Mouse (Mus musculus) monocyte, adult 5-6 weeks (primary cell): ENCODE data around the gene Klk1b11. TPM values are rescaled to one million over a fixed set of nuclear protein-coding genes. Genes with fewer than 3 reads are reported as not detected.
"Not testable (repeated sequence)": the region's sequence is repeated elsewhere in the genome, so short reads cannot be mapped to it uniquely, and the experiment has no call there.

Experiments
- ATAC-seq: fragments of 153-309, 156-312 bp; replicated peaks from 2 replicates; pipeline ENCODE4 v1.8.0; 2017; ENCODE audit warnings: mild to moderate bottlenecking; ENCODE audit not compliant: low TSS enrichment, insufficient number of reproducible peaks, severe bottlenecking, poor library complexity, low FRiP score
- total RNA-seq: library from RNA; stranded (forward); fragments of 200-1000, 200-491, 200-594 nt; gene quantifications from 3 replicates; pipeline ENCODE4 v1.2.3, GENCODE M21; 2017

Gene Klk1b11
- total RNA-seq: not detected in 3 replicates

- ATAC-seq: not testable (repeated sequence)
Measured at GRCm38 (mm10) chr7:43995577-43995976, at the start of gene Klk1b11. Gene Klk1b11 (plus strand): TSS chr7:43995877.

- ATAC-seq: no peak
Measured at GRCm38 (mm10) chr7:43950364-43950763, 45.3 kb upstream of the Klk1b11 start, which contains the start of gene Klk1b8. Gene Klk1b8 (plus strand): TSS chr7:43950664.

- ATAC-seq: no peak
Measured at GRCm38 (mm10) chr7:43952703-43953102, 43.0 kb upstream of the Klk1b11 start.

GRCm38 (mm10) chr7:43966451-43966850 is 29.2 kb upstream of the Klk1b11 start, which contains the start of gene Klk1b1:
Gene Klk1b1 (plus strand): TSS chr7:43966751.
- no peak for ATAC-seq

- no peak for ATAC-seq
Measured at GRCm38 (mm10) chr7:43967058-43967457, 28.6 kb upstream of the Klk1b11 start.

GRCm38 (mm10) chr7:43967612-43968011 is 28.1 kb upstream of the Klk1b11 start:
- ATAC-seq: no peak

- ATAC-seq: not testable (repeated sequence)
Measured at GRCm38 (mm10) chr7:43975761-43976160, 19.9 kb upstream of the Klk1b11 start, which contains the start of gene Klk1b9. Gene Klk1b9 (plus strand): TSS chr7:43976061.

- no peak for ATAC-seq
Measured at GRCm38 (mm10) chr7:43985657-43986056, 10.0 kb upstream of the Klk1b11 start.

- ATAC-seq: not testable (repeated sequence)
Measured at GRCm38 (mm10) chr7:43994821-43995220, 856 bp upstream of the Klk1b11 start.

- ATAC-seq: 0 out of 2 replicates have a peak, but pooled peaks have one; percentile 31
Measured at GRCm38 (mm10) chr7:44004847-44005246, 9.2 kb downstream of the Klk1b11 start.

GRCm38 (mm10) chr7:44011868-44012267 is 16.2 kb downstream of the Klk1b11 start, which contains the start of gene Klk1b26:
Gene Klk1b26 (plus strand): TSS chr7:44012168.
- ATAC-seq: not testable (repeated sequence)

GRCm38 (mm10) chr7:44014666-44015065 is 19.0 kb downstream of the Klk1b11 start:
- not testable (repeated sequence) for ATAC-seq

- ATAC-seq: no peak
Measured at GRCm38 (mm10) chr7:44015071-44015470, 19.4 kb downstream of the Klk1b11 start.

Other genes with a start within 250 kb of the Klk1b11 start
- not detected in 3 replicates for gene Klk12, start 227.0 kb upstream of the Klk1b11 start, total RNA-seq
- gene Klk11, start 221.3 kb upstream of the Klk1b11 start, total RNA-seq: not detected in 3 replicates
- gene Klk10, start 214.8 kb upstream of the Klk1b11 start, total RNA-seq: not detected in 3 replicates
- gene Klk9, start 204.0 kb upstream of the Klk1b11 start, total RNA-seq: not detected in 3 replicates
- gene Klk8, start 198.3 kb upstream of the Klk1b11 start, total RNA-seq: 4.4 to 5.0 TPM in 2 of 3 replicates, not detected in the other
- not detected in 3 replicates for gene Klk7, start 184.6 kb upstream of the Klk1b11 start, total RNA-seq
- not detected in 3 replicates for gene Klk6, start 171.4 kb upstream of the Klk1b11 start, total RNA-seq
- not detected in 3 replicates for gene Klk5, start 153.9 kb upstream of the Klk1b11 start, total RNA-seq
- not detected in 3 replicates for gene Klk4, start 114.7 kb upstream of the Klk1b11 start, total RNA-seq
- gene Klk15, start 62.1 kb upstream of the Klk1b11 start, total RNA-seq: not detected in 3 replicates
- not detected in 3 replicates for gene Klk1b8, start 45.2 kb upstream of the Klk1b11 start, total RNA-seq
- gene Klk1b1, start 29.1 kb upstream of the Klk1b11 start, total RNA-seq: not detected in 3 replicates
- gene Klk1b9, start 19.8 kb upstream of the Klk1b11 start, total RNA-seq: not detected in 3 replicates
- not detected in 3 replicates for gene Klk1b26, start 16.3 kb downstream of the Klk1b11 start, total RNA-seq
- gene Klk1b27, start 56.4 kb downstream of the Klk1b11 start, total RNA-seq: 2.3 TPM in 1 of 3 replicates, not detected in the others
- not detected in 3 replicates for gene Klk1b21, start 106.5 kb downstream of the Klk1b11 start, total RNA-seq
- not detected in 3 replicates for gene Klk1b22, start 116.8 kb downstream of the Klk1b11 start, total RNA-seq
- not detected in 3 replicates for gene Klk1b16, start 140.9 kb downstream of the Klk1b11 start, total RNA-seq
- gene Klk1b24, start 192.4 kb downstream of the Klk1b11 start, total RNA-seq: not detected in 3 replicates
- gene Klk1b3, start 202.3 kb downstream of the Klk1b11 start, total RNA-seq: not detected in 3 replicates
- not detected in 3 replicates for gene Klk1b4, start 211.6 kb downstream of the Klk1b11 start, total RNA-seq
- not detected in 3 replicates for gene Klk1b5, start 220.1 kb downstream of the Klk1b11 start, total RNA-seq
- not detected in 3 replicates for gene Klk1, start 229.5 kb downstream of the Klk1b11 start, total RNA-seq
- gene Gm36864, start 240.3 kb downstream of the Klk1b11 start, total RNA-seq: not detected in 3 replicates